Mouse (Mus musculus) kidney, adult 18-20 months (tissue): ENCODE results near the gene Spa17.
A peak's percentile ranks its signal among the peaks of the same experiment; 100 is the strongest.

Experiments used
- DNase-seq: peaks from one replicate; pipeline ENCODE4 v3.0.0; 2021

Gene Spa17

GRCm38 (mm10) chr9:37615220-37615619 is 1.7 kb upstream of the Spa17 start:
- no peak for DNase-seq

- DNase-seq: no peak
Observed at GRCm38 (mm10) chr9:37614316-37614715, 794 bp upstream of the Spa17 start.

- DNase-seq: no peak
Observed at GRCm38 (mm10) chr9:37613911-37614280, 374 bp upstream of the Spa17 start.

GRCm38 (mm10) chr9:37609558-37609957 is 4.0 kb downstream of the Spa17 start:
- DNase-seq: no peak

- DNase-seq: no peak
Observed at GRCm38 (mm10) chr9:37605089-37605488, 8.4 kb downstream of the Spa17 start.

- no peak for DNase-seq
Observed at GRCm38 (mm10) chr9:37600538-37601205, 12.8 kb downstream of the Spa17 start.

GRCm38 (mm10) chr9:37598637-37599036 is 14.9 kb downstream of the Spa17 start:
- no peak for DNase-seq

- no peak for DNase-seq
Observed at GRCm38 (mm10) chr9:37595570-37595969, 18.0 kb downstream of the Spa17 start.

GRCm38 (mm10) chr9:37593690-37594089 is 19.8 kb downstream of the Spa17 start:
- DNase-seq: no peak

- DNase-seq: no peak
Observed at GRCm38 (mm10) chr9:37592633-37593032, 20.9 kb downstream of the Spa17 start.

GRCm38 (mm10) chr9:37592025-37592424 is 21.5 kb downstream of the Spa17 start:
- DNase-seq: no peak

GRCm38 (mm10) chr9:37590381-37590780 is 23.1 kb downstream of the Spa17 start:
- no peak for DNase-seq

- no peak for DNase-seq
Observed at GRCm38 (mm10) chr9:37586718-37587117, 26.8 kb downstream of the Spa17 start.

GRCm38 (mm10) chr9:37583594-37583993 is 29.9 kb downstream of the Spa17 start:
- DNase-seq: no peak

GRCm38 (mm10) chr9:37576436-37576930 is 37.0 kb downstream of the Spa17 start:
- no peak for DNase-seq

GRCm38 (mm10) chr9:37572204-37572876 is 41.2 kb downstream of the Spa17 start:
- no peak for DNase-seq

- DNase-seq: peak; percentile 12
Observed at GRCm38 (mm10) chr9:37569231-37569835, 44.2 kb downstream of the Spa17 start.

GRCm38 (mm10) chr9:37568605-37569214 is 44.8 kb downstream of the Spa17 start:
- DNase-seq: peak; percentile 38

GRCm38 (mm10) chr9:37567892-37568604 is 45.5 kb downstream of the Spa17 start:
- peak; percentile 42 for DNase-seq

- no peak for DNase-seq
Observed at GRCm38 (mm10) chr9:37567454-37567853, 46.1 kb downstream of the Spa17 start.

GRCm38 (mm10) chr9:37567019-37567418 is 46.5 kb downstream of the Spa17 start:
- no peak for DNase-seq

- no peak for DNase-seq
Observed at GRCm38 (mm10) chr9:37563805-37564204, 49.7 kb downstream of the Spa17 start.

- no peak for DNase-seq
Observed at GRCm38 (mm10) chr9:37560617-37561016, 52.9 kb downstream of the Spa17 start.
